Mouse (Mus musculus): ENCODE measurements around the gene Trabd2b.

DNA sequence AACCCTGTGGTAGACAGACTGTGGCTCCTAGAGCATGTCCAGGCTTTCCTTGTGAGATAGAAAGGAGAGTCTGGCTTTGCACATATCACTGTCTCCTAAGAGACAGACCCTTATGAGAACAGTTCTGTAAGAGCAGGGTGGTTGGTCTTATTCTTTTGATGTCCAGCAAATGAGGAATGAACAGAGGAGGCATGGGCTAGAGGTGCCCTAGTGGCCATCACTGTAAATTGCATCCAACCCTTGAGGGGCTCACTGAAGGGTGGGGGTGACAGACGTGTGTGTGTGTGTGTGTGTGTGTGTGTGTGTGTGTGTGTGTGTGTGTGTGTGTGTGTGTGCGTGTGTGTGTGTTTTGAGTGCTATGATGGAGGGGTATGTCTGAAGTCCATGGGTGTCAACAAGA lies 32.2 kb downstream of the Trabd2b start:
- TF ChIP-seq POLR2A (IDR thresholded peaks at IDR 0.05; ENCODE audit: insufficient read depth, low read length): no peak
- TF ChIP-seq CTCF (IDR thresholded peaks at IDR 0.05; ENCODE audit: low read depth, low read length): no peak

Data from ES-Bruce4 (cell line).